Mouse (Mus musculus) NIH3T3 (cell line): Measurements from ENCODE around the gene Ripk1.
"Not testable (repeated sequence)": the region's sequence is repeated elsewhere in the genome, so short reads cannot be mapped to it uniquely, and the experiment has no call there.

Experiments used
- DNase-seq: peaks from one replicate; pipeline ENCODE4 v3.0.0-alpha.2; 2012; ENCODE audit warnings: low read depth

The Ripk1 gene

GRCm38 (mm10) chr13:34038056-34038432 is 35.9 kb downstream of the Ripk1 start:
- DNase-seq = peak; percentile 10

DNA sequence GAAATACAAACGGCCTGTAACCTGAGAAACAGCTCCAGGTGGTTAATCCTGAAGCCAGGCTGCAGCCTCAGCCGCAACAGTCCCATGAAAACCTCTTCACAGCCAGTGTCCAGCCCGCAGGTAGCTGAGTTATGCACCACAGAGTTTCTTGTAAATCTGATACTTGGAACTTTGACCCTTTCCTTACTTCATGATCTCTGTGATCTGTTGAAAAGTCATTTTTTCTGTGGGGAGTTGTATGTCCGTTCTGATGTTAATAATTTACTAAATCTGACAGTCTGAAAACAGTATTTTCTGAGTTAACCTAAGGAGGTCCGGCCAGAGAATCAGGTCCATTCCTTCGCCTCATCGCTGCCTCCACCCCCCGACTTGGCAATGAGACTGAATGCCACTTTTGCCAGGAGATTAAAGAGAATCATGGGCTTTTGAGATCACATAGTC is 36.8 kb downstream of the Ripk1 start:
- DNase-seq = no peak

- no peak for DNase-seq
Measured at GRCm38 (mm10) chr13:34040091-34040490, 37.9 kb downstream of the Ripk1 start.

- no peak for DNase-seq
Measured at GRCm38 (mm10) chr13:34043716-34044393, 41.7 kb downstream of the Ripk1 start.

GRCm38 (mm10) chr13:34045511-34046249 is 43.5 kb downstream of the Ripk1 start:
- DNase-seq = no peak

GRCm38 (mm10) chr13:34046421-34047012 is 44.4 kb downstream of the Ripk1 start:
- DNase-seq = peak; percentile 93

GRCm38 (mm10) chr13:34047526-34047925 is 45.4 kb downstream of the Ripk1 start:
- DNase-seq = no peak

GRCm38 (mm10) chr13:34050479-34050878 is 48.3 kb downstream of the Ripk1 start:
- DNase-seq = peak; percentile 76

DNA sequence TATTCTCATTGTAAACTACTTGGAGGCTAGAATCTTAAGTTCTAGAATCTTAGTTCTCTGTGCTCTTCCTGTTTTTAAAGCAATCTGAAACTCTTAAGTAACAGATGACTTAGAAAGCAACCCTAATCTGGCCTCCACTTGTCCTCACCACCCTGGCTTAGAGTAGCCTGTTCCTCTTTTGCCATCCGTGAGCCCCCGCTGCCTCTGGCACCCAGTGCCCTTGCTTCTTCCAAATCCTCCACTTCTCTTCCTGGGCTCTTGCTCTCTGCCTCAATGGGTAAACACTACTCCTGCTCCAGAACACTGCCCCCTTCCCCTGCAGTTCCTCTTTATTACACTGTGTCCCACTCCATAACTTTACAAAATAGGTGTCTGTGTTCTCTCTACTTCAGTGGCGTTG is 49.5 kb downstream of the Ripk1 start:
- DNase-seq = no peak

- no peak for DNase-seq
Measured at GRCm38 (mm10) chr13:34053673-34054282, 51.6 kb downstream of the Ripk1 start.

GRCm38 (mm10) chr13:34054391-34054790 is 52.2 kb downstream of the Ripk1 start:
- DNase-seq = no peak

DNA sequence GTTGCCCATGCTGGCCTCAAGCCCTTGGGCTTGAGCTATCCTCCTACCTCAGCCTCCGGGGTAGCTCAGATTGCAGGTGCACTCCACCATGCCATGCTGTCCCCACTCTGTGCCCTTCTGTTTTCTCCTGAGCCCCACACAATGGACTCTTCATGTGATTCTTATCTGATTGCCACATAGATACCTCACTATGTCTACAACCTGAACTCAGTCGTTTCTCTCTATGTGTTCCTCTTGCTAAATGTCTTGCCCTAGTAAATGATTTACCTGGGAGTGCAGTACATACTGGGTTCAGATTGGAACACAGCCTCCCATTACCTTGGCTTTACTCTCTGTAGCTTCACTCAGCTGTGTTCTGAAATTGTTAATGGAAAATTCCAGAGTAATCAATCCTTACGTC is 52.8 kb downstream of the Ripk1 start:
- DNase-seq = no peak

DNA sequence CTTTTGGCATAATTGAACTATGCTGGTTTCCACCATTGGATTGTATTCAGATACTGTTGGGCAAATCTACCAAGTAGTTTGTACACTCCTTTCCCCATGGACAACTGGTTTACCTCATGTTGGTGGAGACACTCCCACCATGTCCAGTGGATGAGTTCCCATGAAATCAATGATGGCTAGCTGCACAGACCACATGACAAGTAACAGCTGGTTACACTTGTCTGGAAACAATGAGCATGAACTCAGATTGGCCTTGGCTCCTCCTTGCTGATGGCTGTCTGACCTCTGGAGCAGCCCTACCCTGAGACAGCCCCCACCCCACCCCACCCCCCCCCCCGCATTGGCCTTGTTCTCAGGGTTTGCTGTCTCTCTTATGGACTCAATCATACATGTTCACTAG is 55.1 kb downstream of the Ripk1 start:
- DNase-seq = no peak

DNA sequence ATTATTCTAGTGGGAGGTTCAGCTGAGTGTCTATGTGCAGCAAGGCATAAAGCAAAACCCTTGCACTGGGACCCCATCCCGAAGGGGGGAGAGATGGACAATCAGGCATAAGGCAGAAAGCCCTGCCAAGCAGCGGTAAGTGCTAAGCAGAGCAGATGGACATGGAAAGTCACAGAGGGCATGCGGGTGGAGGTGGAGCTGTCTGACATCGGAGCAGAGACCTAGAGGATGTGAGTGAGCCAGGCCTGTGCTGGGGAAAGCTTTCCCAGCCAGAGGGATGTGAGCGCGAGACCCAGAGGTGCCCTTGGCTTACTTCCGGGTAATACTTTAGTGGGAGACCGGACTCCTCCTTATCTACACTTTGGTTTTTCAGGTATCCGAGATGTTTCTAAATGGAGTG is 57.9 kb downstream of the Ripk1 start:
- no peak for DNase-seq

- no peak for DNase-seq
Measured at GRCm38 (mm10) chr13:34062466-34062865, 60.3 kb downstream of the Ripk1 start.

- peak; percentile 84 for DNase-seq
Measured at GRCm38 (mm10) chr13:34066351-34066750, 64.2 kb downstream of the Ripk1 start.

DNA sequence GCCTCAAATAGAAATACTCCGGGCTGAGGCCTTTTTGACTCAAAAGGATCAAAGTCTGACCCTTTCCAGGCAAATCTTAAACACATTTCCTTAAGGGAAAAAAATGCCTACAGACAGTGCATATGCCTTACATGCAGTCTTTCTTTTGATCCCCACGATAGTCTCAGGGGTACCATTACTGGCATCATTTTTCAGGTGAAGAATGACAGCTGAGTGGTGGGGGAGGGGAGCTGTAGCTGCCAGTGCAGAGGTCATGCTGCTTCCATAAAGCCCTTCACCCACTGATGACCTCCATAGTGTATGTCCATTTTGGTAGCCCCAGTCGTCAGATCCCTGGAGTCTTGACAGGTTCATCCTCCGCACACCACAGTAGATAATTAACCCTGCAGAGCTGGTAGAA is 68.1 kb downstream of the Ripk1 start:
- no peak for DNase-seq

DNA sequence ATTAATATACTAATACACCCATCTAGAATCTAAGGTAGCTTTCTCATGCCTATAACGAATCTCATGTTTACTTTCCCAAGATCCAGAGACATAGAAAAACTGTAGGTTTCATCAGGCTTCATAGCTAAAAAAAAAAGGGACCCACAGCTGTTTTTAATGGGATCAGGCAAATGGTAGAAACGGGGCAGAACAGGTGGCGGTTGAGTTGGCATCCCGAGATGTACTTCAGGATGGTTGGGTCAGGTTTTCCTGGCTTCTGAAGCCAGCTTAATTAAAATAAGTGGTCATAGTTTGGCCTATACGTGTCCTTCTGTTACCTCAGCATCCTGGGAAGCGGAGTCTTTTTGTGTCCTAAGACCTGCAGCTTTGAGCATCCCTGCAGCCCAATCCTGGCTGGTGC is 69.7 kb downstream of the Ripk1 start:
- no peak for DNase-seq

- no peak for DNase-seq
Measured at GRCm38 (mm10) chr13:34072847-34073246, 70.7 kb downstream of the Ripk1 start.

DNA sequence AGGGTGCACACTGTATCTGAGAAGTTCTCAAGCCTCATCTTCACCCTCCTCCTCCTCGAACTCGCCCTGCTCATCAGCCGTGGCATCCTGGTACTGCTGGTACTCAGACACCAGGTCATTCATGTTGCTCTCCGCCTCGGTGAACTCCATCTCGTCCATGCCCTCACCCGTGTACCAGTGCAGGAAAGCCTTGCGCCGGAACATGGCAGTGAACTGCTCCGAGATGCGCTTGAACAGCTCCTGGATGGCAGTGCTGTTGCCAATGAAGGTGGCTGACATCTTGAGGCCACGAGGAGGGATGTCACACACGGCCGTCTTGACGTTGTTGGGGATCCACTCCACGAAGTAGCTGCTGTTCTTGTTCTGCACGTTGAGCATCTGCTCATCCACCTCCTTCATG is 72.3 kb downstream of the Ripk1 start:
- not testable (repeated sequence) for DNase-seq

- DNase-seq = not testable (repeated sequence)
Measured at GRCm38 (mm10) chr13:34075893-34076292, 73.7 kb downstream of the Ripk1 start.

DNA sequence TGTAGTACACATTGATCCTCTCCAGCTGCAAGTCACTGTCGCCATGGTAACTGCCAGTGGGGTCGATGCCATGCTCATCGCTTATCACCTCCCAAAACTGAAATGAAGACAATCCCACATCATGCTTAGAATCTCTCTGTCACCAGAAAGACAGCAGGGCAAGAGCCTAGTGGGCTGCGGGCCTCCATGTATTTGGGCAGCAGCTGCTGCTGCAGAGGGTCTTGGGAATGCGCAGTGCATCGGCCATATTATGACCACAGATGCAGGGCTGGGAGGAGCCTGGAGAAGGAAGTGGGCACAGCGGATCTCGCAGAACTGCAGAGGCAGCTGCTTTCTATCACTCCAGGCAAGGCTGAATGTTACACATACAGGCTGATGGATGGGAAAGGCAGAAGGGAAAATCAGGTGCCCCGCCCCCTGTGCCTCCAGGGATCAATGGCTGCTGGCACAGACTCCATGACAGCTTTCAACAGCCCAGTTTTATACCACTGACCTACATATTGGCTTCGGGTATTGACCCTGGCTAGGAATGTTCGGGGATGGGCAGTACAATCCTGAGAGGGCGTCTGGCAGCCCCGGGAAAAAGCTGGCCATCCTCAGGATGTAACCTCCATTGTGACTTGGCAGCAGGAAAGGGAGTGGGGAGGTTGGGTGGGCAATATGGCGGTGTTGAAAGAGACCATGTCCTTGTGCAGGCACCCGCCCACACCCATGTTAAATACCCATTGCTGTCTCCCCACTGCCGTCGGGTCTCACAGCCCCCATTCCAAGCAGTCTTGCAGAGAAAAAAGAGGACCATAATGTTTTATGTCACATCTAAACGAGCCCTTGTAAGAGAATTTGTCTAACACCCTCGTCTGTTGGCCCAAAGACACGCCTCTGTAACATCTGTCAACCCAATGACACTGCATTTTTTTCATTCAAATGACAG is 74.7 kb downstream of the Ripk1 start:
- peak; percentile 68 for DNase-seq
